Mouse (Mus musculus): ENCODE data around the gene Urm1. TPM values are rescaled to one million over a fixed set of nuclear protein-coding genes. Genes with fewer than 3 reads are reported as not detected.
"Not testable (repeated sequence)": the region's sequence is repeated elsewhere in the genome, so short reads cannot be mapped to it uniquely, and the experiment has no call there.

Gene Urm1
- polyA plus RNA-seq, 1 experiment from 2014 or later: 22.6 TPM

- H3K27me3 ChIP-seq: no peaks in the 10 kb centered on the region
- H3K36me3 ChIP-seq: no peaks in the 10 kb centered on the region
- no peak overlapping the region for H3K4me2 ChIP-seq (replicated peaks)
- no peak overlapping the region for H3K9ac ChIP-seq
- WGBS: 91% methylated on average over 10 of the region's 10 CpGs
- peaks cover 8% of the 10 kb centered on the region for H3K4me1 ChIP-seq
- no peak overlapping the region for H3K27ac ChIP-seq
- no peak overlapping the region for H3K4me3 ChIP-seq
- H3K9me3 ChIP-seq: no peaks in the 10 kb centered on the region
- no peak for ATAC-seq (ENCODE audit: insufficient number of reproducible peaks, insufficient read depth, low FRiP score, low TSS enrichment)
Observed at GRCm38 (mm10) chr2:29872581-29873295, 52.9 kb downstream of the Urm1 start.

- H3K9ac ChIP-seq: no peak overlapping the region
- H3K27ac ChIP-seq: no peak overlapping the region
- no peaks in the 10 kb centered on the region for H3K9me3 ChIP-seq
- WGBS: 85% methylated on average over 4 of the region's 4 CpGs
- H3K4me3 ChIP-seq: no peak overlapping the region
- no peaks in the 10 kb centered on the region for H3K36me3 ChIP-seq
- ATAC-seq (ENCODE audit: insufficient number of reproducible peaks, insufficient read depth, low FRiP score, low TSS enrichment): no peak
- H3K27me3 ChIP-seq: no peaks in the 10 kb centered on the region
- H3K4me1 ChIP-seq: peaks cover 8% of the 10 kb centered on the region
- no peak overlapping the region for H3K4me2 ChIP-seq (replicated peaks)
Observed at GRCm38 (mm10) chr2:29873801-29874200, 53.9 kb downstream of the Urm1 start.

GRCm38 (mm10) chr2:29878061-29878460 lies 58.2 kb downstream of the Urm1 start:
- H3K9me3 ChIP-seq: no peaks in the 10 kb centered on the region
- WGBS: 82% methylated on average over 4 of the region's 4 CpGs
- 0 out of 2 replicates have a peak, but pooled peaks cover 5% of the 10 kb centered on the region for H3K36me3 ChIP-seq
- H3K27me3 ChIP-seq: no peaks in the 10 kb centered on the region
- ATAC-seq (ENCODE audit: insufficient number of reproducible peaks, insufficient read depth, low FRiP score, low TSS enrichment): no peak
- no peak overlapping the region for H3K4me2 ChIP-seq (replicated peaks)
- H3K4me3 ChIP-seq: no peak overlapping the region
- H3K27ac ChIP-seq: no peak overlapping the region
- H3K4me1 ChIP-seq: no peaks in the 10 kb centered on the region
- H3K9ac ChIP-seq: no peak overlapping the region

- Histone ChIP-seq H3K27me3 (no peaks in the 10 kb centered on the region), H3K9ac (no peak overlapping the region), H3K4me3 (no peak overlapping the region), H3K27ac (no peak overlapping the region), H3K4me2 (replicated peaks) (no peak overlapping the region), H3K36me3 (0 out of 2 replicates have a peak, but pooled peaks cover 5% of the 10 kb centered on the region), H3K9me3 (no peaks in the 10 kb centered on the region), H3K4me1 (no peaks in the 10 kb centered on the region)
- ATAC-seq (ENCODE audit: insufficient number of reproducible peaks, insufficient read depth, low FRiP score, low TSS enrichment): no peak
- 71% methylated on average over 8 of the region's 8 CpGs for WGBS
Observed at GRCm38 (mm10) chr2:29879191-29879590, 59.3 kb downstream of the Urm1 start.

GRCm38 (mm10) chr2:29879964-29880830 lies 60.3 kb downstream of the Urm1 start:
- Histone ChIP-seq H3K27me3 (no peaks in the 10 kb centered on the region), H3K9me3 (no peaks in the 10 kb centered on the region), H3K4me3 (no peak overlapping the region), H3K4me2 (replicated peaks) (no peak overlapping the region), H3K4me1 (no peaks in the 10 kb centered on the region), H3K27ac (no peak overlapping the region), H3K36me3 (0 out of 2 replicates have a peak, but pooled peaks cover 5% of the 10 kb centered on the region), H3K9ac (no peak overlapping the region; the same call in 1 of the 2 replicates)
- 72% methylated on average over 17 of the region's 17 CpGs for WGBS
- ATAC-seq (ENCODE audit: insufficient number of reproducible peaks, insufficient read depth, low FRiP score, low TSS enrichment): no peak

GRCm38 (mm10) chr2:29886659-29887292 lies 66.9 kb downstream of the Urm1 start:
- H3K27ac ChIP-seq; ATAC-seq (ENCODE audit: insufficient number of reproducible peaks, insufficient read depth, low FRiP score, low TSS enrichment): not testable (repeated sequence)
- WGBS: 83% methylated on average over 9 of the region's 9 CpGs

GRCm38 (mm10) chr2:29889066-29889944 lies 69.4 kb downstream of the Urm1 start, which contains the start of gene Odf2:
Gene Odf2, plus strand, starts transcription at chr2:29889221.
- Histone ChIP-seq H3K27me3 (no peaks in the 10 kb centered on the region), H3K4me1 (peaks cover 15% of the 10 kb centered on the region), H3K4me2 (replicated peaks) (peak within 1 kb of the TSS; percentile 92), H3K4me3 (peak within 1 kb of the TSS; percentile 97), H3K27ac (peak within 1 kb of the TSS; percentile 86), H3K9me3 (no peaks in the 10 kb centered on the region), H3K9ac (peak within 1 kb of the TSS; percentile 91), H3K36me3 (peaks cover 23% of the 10 kb centered on the region)
- WGBS: under 1% methylated on average over 70 of the region's 70 CpGs
- ATAC-seq (ENCODE audit: insufficient number of reproducible peaks, insufficient read depth, low FRiP score, low TSS enrichment): peak; percentile 82

More at GRCm38 (mm10) chr2:29886659-29887292, 66.9 kb downstream of the Urm1 start:
- not testable (repeated sequence) for H3K4me2 ChIP-seq (replicated peaks); H3K4me3 ChIP-seq; H3K27me3 ChIP-seq; H3K9ac ChIP-seq; H3K9me3 ChIP-seq; H3K36me3 ChIP-seq
- H3K4me1 ChIP-seq: peaks cover 15% of the 10 kb centered on the region

- peak overlapping the region; percentile 86 for H3K27ac ChIP-seq
- ATAC-seq (ENCODE audit: insufficient number of reproducible peaks, insufficient read depth, low FRiP score, low TSS enrichment): peak; percentile 89
- H3K9me3 ChIP-seq: no peaks in the 10 kb centered on the region
- under 1% methylated on average over 59 of the region's 61 CpGs for WGBS
- H3K4me1 ChIP-seq: peaks cover 15% of the 10 kb centered on the region
- H3K36me3 ChIP-seq: peaks cover 32% of the 10 kb centered on the region
- peak overlapping the region; percentile 92 for H3K4me2 ChIP-seq (replicated peaks)
- H3K9ac ChIP-seq: peak overlapping the region; percentile 91
- no peaks in the 10 kb centered on the region for H3K27me3 ChIP-seq
- peak overlapping the region; percentile 97 for H3K4me3 ChIP-seq
Observed at GRCm38 (mm10) chr2:29889991-29890833, 70.3 kb downstream of the Urm1 start.

- 89% methylated on average over 6 of the region's 6 CpGs for WGBS
- no peak overlapping the region for H3K9ac ChIP-seq
Observed at GRCm38 (mm10) chr2:29891773-29892172, 71.9 kb downstream of the Urm1 start.

More at GRCm38 (mm10) chr2:29891773-29892172, 71.9 kb downstream of the Urm1 start:
- peaks cover 45% of the 10 kb centered on the region for H3K36me3 ChIP-seq
- H3K4me3 ChIP-seq: no peak overlapping the region
- no peaks in the 10 kb centered on the region for H3K9me3 ChIP-seq
- ATAC-seq (ENCODE audit: insufficient number of reproducible peaks, insufficient read depth, low FRiP score, low TSS enrichment): no peak
- no peak overlapping the region for H3K4me2 ChIP-seq (replicated peaks)
- H3K27me3 ChIP-seq: no peaks in the 10 kb centered on the region
- no peak overlapping the region for H3K27ac ChIP-seq
- peaks cover 15% of the 10 kb centered on the region for H3K4me1 ChIP-seq

All from embryonic facial prominence, embryonic 12.5 days (tissue).